Mouse (Mus musculus): ENCODE measurements around the gene Sept10. TPM values are rescaled to one million over a fixed set of nuclear protein-coding genes. Genes with fewer than 3 reads are reported as not detected.

Gene Sept10
- total and polyA plus RNA-seq, 2 experiments from 2014 or later: 7.3 to 8.4 TPM

DNA sequence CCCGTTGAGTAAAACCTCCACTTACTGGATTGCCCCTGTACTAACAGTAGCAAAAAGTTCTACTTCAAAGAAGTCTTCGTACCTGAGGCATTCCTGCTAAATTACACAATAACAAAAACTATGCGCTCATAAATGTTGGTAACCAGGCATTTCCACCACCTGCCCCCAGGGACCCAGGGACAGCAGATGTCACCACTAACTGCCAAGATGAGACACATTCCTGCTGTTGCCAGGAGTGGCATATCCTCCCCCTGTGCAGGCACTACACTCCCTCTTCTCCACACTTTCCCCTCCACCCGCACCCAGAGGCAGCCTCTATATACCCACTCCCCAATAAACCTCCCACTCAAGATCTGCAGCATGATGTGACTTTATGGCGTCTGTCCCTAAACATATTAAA lies 26.8 kb downstream of the Sept10 start:
- WGBS: 69% methylated on average over 5 of the region's 5 CpGs
- H3K4me1 ChIP-seq (ENCODE audit: insufficient read depth, low read length): no peaks in the 10 kb centered on the region
- no peaks in the 10 kb centered on the region; the same call in 1 of the 2 replicates for H3K36me3 ChIP-seq (ENCODE audit: insufficient read depth, low read length)
- no peaks in the 10 kb centered on the region for H3K27me3 ChIP-seq (ENCODE audit: insufficient read depth, low read length)
- no peak for TF ChIP-seq CTCF (IDR thresholded peaks at IDR 0.05)
- H3K27ac ChIP-seq (ENCODE audit: low read depth, low read length): no peak overlapping the region
- ATAC-seq (ENCODE audit: low FRiP score): no peak
- H3K9me3 ChIP-seq (ENCODE audit: low read length): no peaks in the 10 kb centered on the region
- H3K4me2 ChIP-seq (ENCODE audit: low read depth, low read length, poor library complexity, severe bottlenecking): no peak overlapping the region
- H3K4me3 ChIP-seq (ENCODE audit: low read depth, low read length): no peak overlapping the region
- no peak overlapping the region for H3K9ac ChIP-seq (replicated peaks; ENCODE audit: low read length, poor library complexity, severe bottlenecking)
- DNase-seq (ENCODE audit: low spot score): peak; percentile 66

DNA sequence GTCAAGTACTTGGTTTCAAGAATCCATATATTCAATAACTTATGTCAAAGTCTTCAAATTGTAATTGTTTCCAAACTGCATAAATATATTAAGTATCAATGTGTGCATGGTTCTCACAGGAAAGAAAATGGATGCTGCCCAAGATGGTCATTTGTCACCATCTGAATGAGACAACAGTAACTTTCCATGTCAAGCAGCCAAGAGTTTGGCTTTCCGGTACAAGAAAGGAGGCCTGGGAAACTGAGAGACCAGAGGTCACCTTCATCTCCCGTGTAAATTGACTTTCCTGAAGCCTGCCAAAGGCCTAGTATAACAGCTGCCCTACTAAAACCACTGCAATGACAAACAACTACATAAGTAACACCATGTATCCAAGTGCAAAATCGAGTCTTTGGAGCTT lies 39.3 kb downstream of the Sept10 start:
- TF ChIP-seq CTCF (IDR thresholded peaks at IDR 0.05): no peak
- no peak overlapping the region for H3K4me2 ChIP-seq (ENCODE audit: low read depth, low read length, poor library complexity, severe bottlenecking)
- no peaks in the 10 kb centered on the region for H3K4me1 ChIP-seq (ENCODE audit: insufficient read depth, low read length)
- ATAC-seq (ENCODE audit: low FRiP score): no peak
- H3K9me3 ChIP-seq (ENCODE audit: low read length): no peaks in the 10 kb centered on the region
- no peak overlapping the region for H3K4me3 ChIP-seq (ENCODE audit: low read depth, low read length)
- no peaks in the 10 kb centered on the region for H3K27me3 ChIP-seq (ENCODE audit: insufficient read depth, low read length)
- peak; percentile 5 for DNase-seq (ENCODE audit: low spot score)
- no peak overlapping the region for H3K9ac ChIP-seq (replicated peaks; ENCODE audit: low read length, poor library complexity, severe bottlenecking)
- H3K27ac ChIP-seq (ENCODE audit: low read depth, low read length): no peak overlapping the region
- H3K36me3 ChIP-seq (ENCODE audit: insufficient read depth, low read length): no peaks in the 10 kb centered on the region
- 81% methylated on average over 3 of the region's 3 CpGs for WGBS

DNA sequence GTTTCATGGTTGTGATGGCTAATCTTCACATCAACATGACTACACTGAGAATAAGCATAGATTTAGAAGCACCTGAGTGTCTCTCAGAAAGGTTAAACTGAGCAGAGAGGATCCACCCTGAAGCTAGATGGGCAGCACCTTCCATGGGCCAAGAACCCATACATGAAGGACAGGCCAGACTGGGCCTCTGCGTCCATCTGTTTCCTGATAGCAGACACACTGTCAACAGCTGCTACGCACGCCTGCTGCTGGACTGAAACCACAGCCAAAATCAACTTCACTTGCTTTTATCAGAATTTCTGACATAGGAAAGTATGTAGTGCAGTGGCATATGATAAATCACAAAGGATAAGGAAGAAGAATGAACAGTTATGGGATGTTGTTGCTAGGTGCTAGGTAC lies 42.0 kb downstream of the Sept10 start:
- no peak for DNase-seq (ENCODE audit: low spot score)
- Histone ChIP-seq H3K36me3 (ENCODE audit: insufficient read depth, low read length) (peaks cover 3% of the 10 kb centered on the region; the same call in 1 of the 2 replicates), H3K27me3 (ENCODE audit: insufficient read depth, low read length) (no peaks in the 10 kb centered on the region), H3K4me3 (ENCODE audit: low read depth, low read length) (no peak overlapping the region), H3K4me2 (ENCODE audit: low read depth, low read length, poor library complexity, severe bottlenecking) (no peak overlapping the region), H3K9me3 (ENCODE audit: low read length) (no peaks in the 10 kb centered on the region), H3K27ac (ENCODE audit: low read depth, low read length) (no peak overlapping the region), H3K9ac (replicated peaks; ENCODE audit: low read length, poor library complexity, severe bottlenecking) (no peak overlapping the region), H3K4me1 (ENCODE audit: insufficient read depth, low read length) (no peaks in the 10 kb centered on the region)
- no peak for ATAC-seq (ENCODE audit: low FRiP score)
- TF ChIP-seq CTCF (IDR thresholded peaks at IDR 0.05): no peak
- WGBS: 83% methylated on average over 3 of the region's 3 CpGs

DNA sequence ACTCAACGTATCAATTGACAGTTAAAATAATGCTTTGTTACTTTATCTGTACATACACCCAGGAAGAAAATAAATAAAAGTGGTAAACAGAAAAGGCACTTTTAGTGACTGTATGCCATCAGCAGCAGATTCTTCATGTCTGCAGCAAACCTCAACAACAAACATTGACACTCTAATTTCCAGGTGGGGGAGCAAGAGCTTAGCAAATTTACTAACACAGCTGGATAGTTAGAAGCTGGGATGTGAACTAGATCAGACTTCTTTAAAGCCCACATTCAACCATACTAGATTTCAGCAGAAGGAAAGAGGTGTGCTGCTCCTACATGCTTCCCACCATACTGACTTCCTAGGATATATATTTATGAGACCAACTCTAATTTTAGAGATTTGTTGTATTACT lies 49.1 kb downstream of the Sept10 start:
- peaks cover 5% of the 10 kb centered on the region; the same call in 1 of the 2 replicates for H3K36me3 ChIP-seq (ENCODE audit: insufficient read depth, low read length)
- no peak for TF ChIP-seq CTCF (IDR thresholded peaks at IDR 0.05)

DNA sequence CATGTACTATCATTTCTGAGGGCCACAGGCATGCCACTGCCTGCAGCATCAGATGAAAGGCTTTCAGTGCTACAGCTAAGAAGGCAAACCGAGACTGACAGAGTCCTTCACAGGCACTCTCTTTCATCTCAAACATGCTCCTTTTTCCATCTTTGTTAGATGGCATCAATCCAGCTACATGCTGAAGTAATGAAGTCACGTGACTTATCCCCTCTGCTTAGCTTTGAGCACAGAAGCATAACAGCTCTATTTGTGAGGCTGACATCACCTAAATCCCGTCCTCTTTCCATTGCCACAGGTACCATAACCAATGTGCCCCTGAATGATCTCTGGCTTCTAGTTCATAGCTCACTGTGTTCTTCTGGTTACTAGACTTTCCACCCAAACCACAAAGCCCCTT lies 50.6 kb downstream of the Sept10 start:
- no peak for TF ChIP-seq CTCF (IDR thresholded peaks at IDR 0.05)
- Histone ChIP-seq H3K9me3 (ENCODE audit: low read length) (no peaks in the 10 kb centered on the region), H3K27me3 (ENCODE audit: insufficient read depth, low read length) (no peaks in the 10 kb centered on the region), H3K27ac (ENCODE audit: low read depth, low read length) (no peak overlapping the region), H3K4me3 (ENCODE audit: low read depth, low read length) (no peak overlapping the region), H3K4me2 (ENCODE audit: low read depth, low read length, poor library complexity, severe bottlenecking) (no peak overlapping the region), H3K4me1 (ENCODE audit: insufficient read depth, low read length) (no peaks in the 10 kb centered on the region), H3K9ac (replicated peaks; ENCODE audit: low read length, poor library complexity, severe bottlenecking) (no peak overlapping the region), H3K36me3 (ENCODE audit: insufficient read depth, low read length) (peaks cover 2% of the 10 kb centered on the region; the same call in 1 of the 2 replicates)
- 40% methylated on average over 3 of the region's 3 CpGs for WGBS
- ATAC-seq (ENCODE audit: low FRiP score): no peak
- DNase-seq (ENCODE audit: low spot score): peak; percentile 15

More for the DNA sequence above, 49.1 kb downstream of the Sept10 start:
- DNase-seq (ENCODE audit: low spot score) (no peak), ATAC-seq (ENCODE audit: low FRiP score) (no peak)
- no peaks in the 10 kb centered on the region for H3K27me3 ChIP-seq (ENCODE audit: insufficient read depth, low read length)
- no peak overlapping the region for H3K27ac ChIP-seq (ENCODE audit: low read depth, low read length)
- no peaks in the 10 kb centered on the region for H3K4me1 ChIP-seq (ENCODE audit: insufficient read depth, low read length)
- H3K4me3 ChIP-seq (ENCODE audit: low read depth, low read length): no peak overlapping the region
- no peak overlapping the region for H3K4me2 ChIP-seq (ENCODE audit: low read depth, low read length, poor library complexity, severe bottlenecking)
- 100% methylated on average over 1 of the region's 1 CpGs for WGBS
- no peak overlapping the region for H3K9ac ChIP-seq (replicated peaks; ENCODE audit: low read length, poor library complexity, severe bottlenecking)
- no peaks in the 10 kb centered on the region for H3K9me3 ChIP-seq (ENCODE audit: low read length)

DNA sequence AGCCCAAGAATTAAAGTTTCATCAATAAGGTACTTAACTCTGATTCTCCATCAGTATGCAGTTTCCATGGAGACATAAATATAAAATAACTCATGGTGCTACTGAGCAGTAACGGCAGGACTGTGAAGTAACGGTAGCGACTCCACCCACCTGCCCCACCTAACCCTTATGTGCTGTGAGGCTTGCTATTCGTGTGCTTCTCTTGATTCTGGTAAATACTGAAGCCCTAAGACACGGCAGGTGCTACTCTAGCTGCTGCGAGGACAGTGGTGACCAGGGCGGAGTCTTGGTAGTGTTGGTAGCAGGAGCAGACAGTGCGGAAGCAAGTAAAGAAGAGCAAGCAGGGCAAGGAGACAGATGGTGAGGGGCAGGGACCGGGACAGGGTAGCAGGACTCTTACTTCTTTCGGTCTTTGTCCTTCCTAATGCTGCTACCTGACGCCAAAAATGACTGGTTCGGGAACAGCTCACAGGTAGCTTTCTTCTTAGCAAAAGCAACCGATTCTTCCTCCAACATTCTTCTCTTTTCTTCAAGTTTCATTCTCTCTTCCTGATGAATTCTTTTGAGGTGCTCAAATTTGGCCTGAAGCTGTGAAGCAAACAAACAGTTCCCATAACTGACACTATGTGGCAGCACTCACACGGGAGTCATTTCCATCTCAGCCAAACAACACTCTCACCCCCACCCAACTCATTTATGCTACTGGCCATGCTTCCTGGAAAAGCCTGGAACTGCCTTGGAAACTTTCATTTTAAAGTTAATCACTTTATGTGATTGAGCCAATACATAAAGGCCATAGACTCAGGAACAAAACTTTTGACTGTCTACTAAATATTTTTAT lies 55.3 kb downstream of the Sept10 start:
- Histone ChIP-seq H3K4me1 (ENCODE audit: insufficient read depth, low read length) (no peaks in the 10 kb centered on the region), H3K27me3 (ENCODE audit: insufficient read depth, low read length) (no peaks in the 10 kb centered on the region), H3K9me3 (ENCODE audit: low read length) (no peaks in the 10 kb centered on the region), H3K27ac (ENCODE audit: low read depth, low read length) (no peak overlapping the region), H3K4me2 (ENCODE audit: low read depth, low read length, poor library complexity, severe bottlenecking) (no peak overlapping the region), H3K9ac (replicated peaks; ENCODE audit: low read length, poor library complexity, severe bottlenecking) (no peak overlapping the region), H3K4me3 (ENCODE audit: low read depth, low read length) (no peak overlapping the region), H3K36me3 (ENCODE audit: insufficient read depth, low read length) (peaks cover 2% of the 10 kb centered on the region; the same call in 1 of the 2 replicates)
- DNase-seq (ENCODE audit: low spot score) (peak; percentile 75), ATAC-seq (ENCODE audit: low FRiP score) (no peak; the same call in 1 of the 2 replicates)
- peak; percentile 82 for TF ChIP-seq CTCF (IDR thresholded peaks at IDR 0.05)
- WGBS: 78% methylated on average over 14 of the region's 14 CpGs

All from midbrain, postnatal 0 days (tissue).